Mouse (Mus musculus) forebrain, embryonic 12.5 days (tissue): ENCODE measurements at regions not wholly inside any gene's neighbourhood (a gene's known extent, or its start where the extent isn't known, plus 50 kb on each side); places are given as distances from the start of the nearest gene placed in this dataset. TPM values are rescaled to one million over a fixed set of nuclear protein-coding genes. Genes with fewer than 3 reads are reported as not detected.

Experiments used
- ATAC-seq: fragments of 200-750 bp; cut with Nextera tagmentation; 2 replicates; pipeline ENCODE4 v1.8.0; 2017; ENCODE audit warnings: moderate TSS enrichment; ENCODE audit not compliant: low FRiP score
- H3K27ac ChIP-seq: fragments of 300-500 bp; sonication (generic); 2 replicates; pipeline ENCODE4 v1.5.1; 2016; ENCODE audit warnings: mild to moderate bottlenecking
- H3K27me3 ChIP-seq: fragments of 300-500 bp; sonication (generic); 2 replicates; pipeline ENCODE4 v1.6.1; 2016; ENCODE audit warnings: mild to moderate bottlenecking
- H3K36me3 ChIP-seq: fragments of 300-500 bp; sonication (generic); replicated peaks from 2 replicates; pipeline ENCODE4 v1.6.1; 2016; ENCODE audit warnings: mild to moderate bottlenecking
- H3K4me1 ChIP-seq: fragments of 300-500 bp; sonication (generic); 2 replicates; pipeline ENCODE4 v1.6.1; 2016
- H3K4me2 ChIP-seq: fragments of 300-500 bp; sonication (generic); 2 replicates; pipeline ENCODE4 v1.6.1; 2016; ENCODE audit warnings: mild to moderate bottlenecking, moderate library complexity
- H3K4me3 ChIP-seq: fragments of 300-500 bp; sonication (generic); replicated peaks from 2 replicates; pipeline ENCODE4 v1.5.1; 2016; ENCODE audit warnings: mild to moderate bottlenecking
- H3K9ac ChIP-seq: fragments of 300-500 bp; sonication (generic); 2 replicates; pipeline ENCODE4 v1.6.1; 2016; ENCODE audit warnings: mild to moderate bottlenecking
- H3K9me3 ChIP-seq: fragments of 300-500 bp; sonication (generic); 2 replicates; pipeline ENCODE4 v1.6.1; 2016
- WGBS: fragments of 180-500 bp; shearing (Covaris S2); methylation state at CpG from one replicate; pipeline ENCODE4 v1.1.7; 2016; 5-methylcytosine and 5-hydroxymethylcytosine counted together
- microRNA-seq: library from miRNA; unstranded; fragments of <30 nt; microRNA quantifications from one replicate; pipeline ENCODE4, GENCODE M21; 2017

- H3K27ac ChIP-seq = no peak overlapping the region
- H3K9me3 ChIP-seq = no peaks in the 10 kb centered on the region
- no peaks in the 10 kb centered on the region for H3K27me3 ChIP-seq
- H3K36me3 ChIP-seq = no peaks in the 10 kb centered on the region
- no peak overlapping the region for H3K9ac ChIP-seq
- H3K4me3 ChIP-seq = no peak overlapping the region
- H3K4me2 ChIP-seq = no peak overlapping the region
- ATAC-seq = no peak
- no peaks in the 10 kb centered on the region for H3K4me1 ChIP-seq
- 92% methylated on average over 3 of the region's 3 CpGs for WGBS
Observed at GRCm38 (mm10) chr8:44548885-44549284, 386.4 kb upstream of the Fat1 start.

DNA sequence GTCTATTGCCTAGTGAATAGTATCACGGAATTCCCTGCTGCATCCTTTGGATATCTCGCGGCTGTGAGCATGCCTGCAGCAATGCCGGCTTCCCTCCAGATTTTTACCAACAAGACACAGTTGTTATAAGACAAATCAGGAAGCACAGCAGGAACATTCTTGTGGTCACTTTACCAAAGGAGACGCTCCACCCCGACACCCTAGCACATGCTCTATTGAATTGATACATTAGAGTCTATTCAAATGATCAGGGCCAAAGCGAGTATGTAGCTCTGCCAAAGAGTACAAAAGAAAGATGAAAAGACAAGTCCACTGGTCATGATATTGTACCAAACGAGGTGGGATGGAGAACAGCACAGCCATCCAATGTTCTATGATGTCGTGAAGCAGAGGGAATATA is 376.1 kb upstream of the Fat1 start:
- Histone ChIP-seq H3K9ac (no peak overlapping the region), H3K27me3 (no peaks in the 10 kb centered on the region), H3K4me2 (no peak overlapping the region), H3K27ac (no peak overlapping the region), H3K4me1 (no peaks in the 10 kb centered on the region), H3K36me3 (no peaks in the 10 kb centered on the region), H3K9me3 (no peaks in the 10 kb centered on the region), H3K4me3 (no peak overlapping the region)
- ATAC-seq = no peak
- 76% methylated on average over 9 of the region's 9 CpGs for WGBS

GRCm38 (mm10) chr8:44576314-44576858 is 358.9 kb upstream of the Fat1 start:
- 0 out of 2 replicates have a peak, but pooled peaks cover 4% of the 10 kb centered on the region for H3K4me1 ChIP-seq
- H3K27me3 ChIP-seq = no peaks in the 10 kb centered on the region
- WGBS = 54% methylated on average over 5 of the region's 5 CpGs
- no peak overlapping the region for H3K4me2 ChIP-seq
- H3K36me3 ChIP-seq = no peaks in the 10 kb centered on the region
- H3K9me3 ChIP-seq = no peaks in the 10 kb centered on the region
- ATAC-seq = peak; percentile 74; the same call in 1 of the 2 replicates
- no peak overlapping the region for H3K4me3 ChIP-seq
- H3K9ac ChIP-seq = no peak overlapping the region
- no peak overlapping the region for H3K27ac ChIP-seq

DNA sequence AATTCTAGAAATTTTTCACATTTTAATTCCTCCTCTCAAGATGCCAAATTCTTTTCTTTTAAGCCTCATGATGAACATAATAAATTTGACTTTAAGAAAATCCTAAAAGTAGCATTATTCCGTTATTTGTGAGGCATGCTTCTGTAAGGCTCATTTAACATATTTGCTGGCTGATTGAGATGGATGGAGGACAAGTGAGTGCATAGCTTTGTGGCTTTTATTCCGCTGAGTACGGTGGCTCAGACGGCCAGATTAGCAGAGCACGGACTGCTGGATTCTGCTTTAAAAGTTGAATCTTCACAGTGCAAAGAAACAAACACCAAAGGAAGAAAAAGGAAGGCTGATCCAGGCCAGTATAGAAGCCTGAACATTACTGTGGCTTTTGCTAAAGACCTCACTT is 358.3 kb upstream of the Fat1 start:
- Histone ChIP-seq H3K9me3 (no peaks in the 10 kb centered on the region), H3K27ac (no peak overlapping the region), H3K4me2 (no peak overlapping the region), H3K4me3 (no peak overlapping the region), H3K27me3 (no peaks in the 10 kb centered on the region), H3K36me3 (no peaks in the 10 kb centered on the region), H3K9ac (no peak overlapping the region), H3K4me1 (0 out of 2 replicates have a peak, but pooled peaks cover 4% of the 10 kb centered on the region)
- no peak for ATAC-seq
- WGBS = 54% methylated on average over 5 of the region's 5 CpGs

Small RNA genes in the stretch of these regions (microRNA-seq; reads per million reads assigned to microRNA genes)
- gene Gm26241 = not detected
